Mouse (Mus musculus) subcutaneous adipose tissue, adult 2 months (tissue): Measurements from ENCODE around the gene Pld4. TPM values are rescaled to one million over a fixed set of nuclear protein-coding genes. Genes with fewer than 3 reads are reported as not detected.

Source experiments
- polyA plus RNA-seq: library from polyadenylated mRNA; depleted of rRNA; stranded (reverse); fragments of >200 nt; gene quantifications from 2 replicates; pipeline ENCODE4 v1.2.3, GENCODE M21; 2012; ENCODE audit warnings: low replicate concordance; rRNA removed

Pld4 gene
- polyA plus RNA-seq = 79.4 and 110 TPM in 2 replicates

GRCm38 (mm10) chr12:112760154-112760926 is at the start of gene Pld4:
Pld4 (plus strand) TSS chr12:112760655.

GRCm38 (mm10) chr12:112720216-112720615 is 40.2 kb upstream of the Pld4 start, which contains the start of gene Cep170b:
Cep170b (plus strand) TSS chr12:112720455.

GRCm38 (mm10) chr12:112801864-112802846 is 41.7 kb downstream of the Pld4 start, which contains the start of gene Ahnak2:
Ahnak2 (minus strand) TSS chr12:112802657.

GRCm38 (mm10) chr12:112808587-112809364 is 48.3 kb downstream of the Pld4 start, which contains the start of gene Clba1:
Clba1 (plus strand) TSS chr12:112808937.

Other genes starting within 250 kb of the Pld4 start
- 0.46 and 1.2 TPM in 2 replicates for gene Tmem179, start 243.9 kb upstream of the Pld4 start, polyA plus RNA-seq
- 41.8 and 55.4 TPM in 2 replicates for gene Inf2, start 171.9 kb upstream of the Pld4 start, polyA plus RNA-seq
- 3.8 and 4.1 TPM in 2 replicates for gene Adssl1, start 140.6 kb upstream of the Pld4 start, polyA plus RNA-seq
- 29.3 and 62.9 TPM in 2 replicates for gene Siva1, start 116.0 kb upstream of the Pld4 start, polyA plus RNA-seq
- 114 and 224 TPM in 2 replicates for gene Akt1, start 85.8 kb upstream of the Pld4 start, polyA plus RNA-seq
- 7.7 and 19.2 TPM in 2 replicates for gene Zbtb42, start 81.8 kb upstream of the Pld4 start, polyA plus RNA-seq
- gene Cep170b, start 40.2 kb upstream of the Pld4 start, polyA plus RNA-seq = 13.5 and 57.5 TPM in 2 replicates
- gene Ahnak2, start 42.0 kb downstream of the Pld4 start, polyA plus RNA-seq = 16.4 and 31.6 TPM in 2 replicates
- 2.2 and 7.1 TPM in 2 replicates for gene Clba1, start 48.3 kb downstream of the Pld4 start, polyA plus RNA-seq
- 11.3 and 32.5 TPM in 2 replicates for gene Cdca4, start 68.8 kb downstream of the Pld4 start, polyA plus RNA-seq
- 6.0 and 8.0 TPM in 2 replicates for gene Gpr132, start 107.6 kb downstream of the Pld4 start, polyA plus RNA-seq
- gene Jag2, start 169.1 kb downstream of the Pld4 start, polyA plus RNA-seq = 36.0 and 44.3 TPM in 2 replicates
- 36.9 and 40.6 TPM in 2 replicates for gene Nudt14, start 181.5 kb downstream of the Pld4 start, polyA plus RNA-seq
- 23.5 and 40.2 TPM in 2 replicates for gene Btbd6, start 215.8 kb downstream of the Pld4 start, polyA plus RNA-seq
- gene Brf1, start 240.0 kb downstream of the Pld4 start, polyA plus RNA-seq = 41.5 and 84.3 TPM in 2 replicates